In the genomic region with DNA sequence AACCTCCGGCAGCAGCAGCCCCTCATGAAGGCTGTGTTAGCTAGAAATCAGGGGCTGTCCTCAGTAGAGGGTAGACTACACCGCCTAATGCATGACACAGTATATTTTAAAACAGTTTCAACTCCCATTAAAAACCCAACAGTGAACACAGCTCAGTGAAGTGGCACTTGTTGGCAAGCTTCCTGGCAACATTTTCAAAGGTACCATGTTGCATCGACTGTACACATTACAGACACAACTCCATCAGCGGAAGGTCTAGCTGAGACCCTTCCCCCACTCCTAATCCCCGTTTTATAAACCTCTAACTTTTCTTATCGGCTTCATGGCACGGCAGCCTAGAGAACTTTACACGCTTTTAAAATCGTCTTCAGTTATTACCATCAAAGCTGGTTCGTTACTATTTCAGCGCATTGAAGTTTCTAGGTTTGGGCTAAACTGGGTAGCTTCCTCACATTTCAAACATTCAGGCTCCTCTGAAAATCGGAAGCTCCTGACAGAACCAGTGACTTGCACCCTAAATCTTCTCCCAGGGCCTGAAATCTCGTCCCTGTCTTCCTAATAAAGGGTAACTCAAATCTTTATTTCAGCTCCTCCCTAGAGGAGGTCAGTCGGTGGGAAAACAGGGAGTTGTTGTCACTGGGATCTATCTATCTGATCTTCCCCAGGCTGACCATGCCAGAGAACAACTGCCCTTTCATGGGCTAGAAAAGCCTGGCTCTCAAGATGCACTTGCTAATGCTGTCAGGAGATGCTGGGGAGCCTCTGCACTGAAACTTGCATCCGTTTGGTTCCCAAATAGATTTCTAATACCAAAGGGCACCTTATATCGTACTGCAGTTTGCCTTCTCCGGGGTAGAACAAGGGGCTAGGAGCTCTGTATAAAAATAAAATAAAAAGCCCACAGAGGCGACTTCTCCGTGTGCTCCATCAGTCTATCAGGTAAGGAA, we compare ENCODE assay signal across 9 mouse cellular contexts. TPM values are rescaled to one million over a fixed set of nuclear protein-coding genes. Genes with fewer than 3 reads are reported as not detected.
DNase-seq lines count a peak whose midpoint lies in the region; ATAC-seq and TF ChIP-seq lines count a peak whose summit lies in the region.
"Had no signal": no experiment of that assay in that cellular context is flagged by ENCODE, and none has a peak within 500 bp of the region (broad histone marks: within the 10 kb centered on the region; RNA-seq: fewer than 3 reads in every experiment).

No protein-coding gene starts in this region.

- H3K27me3 ChIP-seq in kidney, embryonic 15.5 days: peaks cover 39% of the 10 kb centered on the region
- peaks cover 3% of the 10 kb centered on the region; the same call in 1 of the 2 replicates for H3K27me3 ChIP-seq in kidney, adult 2 months (replicated peaks; ENCODE audit: control insufficient read depth, insufficient read depth, low read length)
- peaks cover 31% of the 10 kb centered on the region for H3K27me3 ChIP-seq in embryonic facial prominence, embryonic 14.5 days (replicated peaks; ENCODE audit: control insufficient read depth, insufficient read depth, low read length)
- H3K27me3 ChIP-seq in intestine, embryonic 14.5 days (replicated peaks; ENCODE audit: control insufficient read depth, insufficient read depth, low read length): peaks cover 35% of the 10 kb centered on the region
- H3K27me3 ChIP-seq in neural tube, embryonic 13.5 days: peaks cover 17% of the 10 kb centered on the region

- H3K4me1 ChIP-seq in kidney, embryonic 15.5 days: peaks cover 18% of the 10 kb centered on the region
- no peaks in the 10 kb centered on the region; the same call in 1 of the 2 replicates for H3K4me1 ChIP-seq in kidney, adult 2 months (ENCODE audit: control insufficient read depth, insufficient read depth, low read length)
- H3K4me1 ChIP-seq in embryonic facial prominence, embryonic 14.5 days (ENCODE audit: control insufficient read depth, insufficient read depth, low read length): peaks cover 5% of the 10 kb centered on the region; the same call in 1 of the 2 replicates
- no peaks in the 10 kb centered on the region for H3K4me1 ChIP-seq in intestine, embryonic 14.5 days (replicated peaks; ENCODE audit: control insufficient read depth, insufficient read depth, low read length)
- H3K4me1 ChIP-seq in neural tube, embryonic 13.5 days (replicated peaks): peaks cover 26% of the 10 kb centered on the region; the same call in 1 of the 2 replicates

- no peaks in the 10 kb centered on the region for H3K9me3 ChIP-seq in kidney, embryonic 15.5 days (replicated peaks)
- H3K9me3 ChIP-seq in embryonic facial prominence, embryonic 14.5 days (ENCODE audit: control insufficient read depth, low read length): no peaks in the 10 kb centered on the region
- H3K9me3 ChIP-seq in intestine, embryonic 14.5 days (ENCODE audit: control insufficient read depth, low read length): no peaks in the 10 kb centered on the region
- no peaks in the 10 kb centered on the region for H3K9me3 ChIP-seq in neural tube, embryonic 13.5 days

- H3K9ac ChIP-seq in kidney, embryonic 15.5 days: no peak overlapping the region
- H3K9ac ChIP-seq in embryonic facial prominence, embryonic 14.5 days (ENCODE audit: low read depth, low read length): no peak overlapping the region
- H3K9ac ChIP-seq in intestine, embryonic 14.5 days (ENCODE audit: low read length): no peak overlapping the region
- peak overlapping the region; percentile 82 for H3K9ac ChIP-seq in neural tube, embryonic 13.5 days

- no peak for DNase-seq in kidney, adult 2 months
- no peak for DNase-seq in embryonic facial prominence, embryonic 14.5 days (ENCODE audit: low spot score)
- DNase-seq in intestine, embryonic 14.5 days (ENCODE audit: low spot score): peak; percentile 54
- no peak for DNase-seq in spleen, adult 12 weeks (ENCODE audit: low spot score)
- DNase-seq in adrenal gland, postnatal 10 days: no peak

- ATAC-seq in kidney, embryonic 15.5 days (replicated peaks; ENCODE audit: low FRiP score): no peak
- no peak for ATAC-seq in embryonic facial prominence, embryonic 14.5 days (ENCODE audit: low read depth)
- ATAC-seq in intestine, embryonic 14.5 days (replicated peaks; ENCODE audit: low FRiP score, low TSS enrichment, low read depth): no peak
- no peak for ATAC-seq in neural tube, embryonic 13.5 days (ENCODE audit: low read depth)
- ATAC-seq in monocyte, adult 5-6 weeks (replicated peaks; ENCODE audit: insufficient number of reproducible peaks, low FRiP score, low TSS enrichment, poor library complexity, severe bottlenecking): no peak

- H3K4me2 ChIP-seq in kidney, embryonic 15.5 days: peak overlapping the region; percentile 93
- H3K4me2 ChIP-seq in embryonic facial prominence, embryonic 14.5 days (ENCODE audit: low read depth, low read length): peak overlapping the region; percentile 96
- peak overlapping the region; percentile 94 for H3K4me2 ChIP-seq in intestine, embryonic 14.5 days (ENCODE audit: low read length)
- peak overlapping the region; percentile 99 for H3K4me2 ChIP-seq in neural tube, embryonic 13.5 days

- TF ChIP-seq POLR2A in kidney, adult 2 months (IDR thresholded peaks at IDR 0.05; ENCODE audit: low read depth, low read length): no peak

- WGBS in kidney, embryonic 15.5 days: 35% methylated on average over 19 of the region's 19 CpGs
- 28% methylated on average over 19 of the region's 19 CpGs for WGBS in kidney, adult 2 months
- WGBS in embryonic facial prominence, embryonic 14.5 days: 37% methylated on average over 19 of the region's 19 CpGs
- 41% methylated on average over 19 of the region's 19 CpGs for WGBS in intestine, embryonic 14.5 days
- 38% methylated on average over 19 of the region's 19 CpGs for WGBS in neural tube, embryonic 13.5 days

- no peak for TF ChIP-seq CTCF in kidney, adult 2 months (conservative IDR thresholded peaks at IDR 0.05; ENCODE audit: insufficient read depth, insufficient read length, low read depth, low read length)

- H3K36me3 ChIP-seq in kidney, embryonic 15.5 days: no peaks in the 10 kb centered on the region
- no peaks in the 10 kb centered on the region for H3K36me3 ChIP-seq in kidney, adult 2 months (ENCODE audit: control insufficient read depth, insufficient read depth, low read length)
- no peaks in the 10 kb centered on the region for H3K36me3 ChIP-seq in embryonic facial prominence, embryonic 14.5 days (ENCODE audit: control insufficient read depth, insufficient read depth, low read length)
- no peaks in the 10 kb centered on the region for H3K36me3 ChIP-seq in intestine, embryonic 14.5 days (ENCODE audit: control insufficient read depth, insufficient read depth, low read length)
- no peaks in the 10 kb centered on the region for H3K36me3 ChIP-seq in neural tube, embryonic 13.5 days
- H3K36me3 ChIP-seq: G1E had no signal

- H3K27ac ChIP-seq in kidney, embryonic 15.5 days: no peak overlapping the region
- no peak overlapping the region for H3K27ac ChIP-seq in kidney, adult 2 months (ENCODE audit: insufficient read depth, low read depth, low read length)
- H3K27ac ChIP-seq in embryonic facial prominence, embryonic 14.5 days (replicated peaks; ENCODE audit: low read depth, low read length): no peak overlapping the region
- no peak overlapping the region for H3K27ac ChIP-seq in intestine, embryonic 14.5 days (ENCODE audit: low read depth)
- H3K27ac ChIP-seq in neural tube, embryonic 13.5 days (replicated peaks): 0 out of 2 replicates have a peak overlapping the region, but pooled peaks have one; percentile 77

- peak overlapping the region; percentile 67 for H3K4me3 ChIP-seq in kidney, embryonic 15.5 days (replicated peaks)
- H3K4me3 ChIP-seq in kidney, adult 2 months (ENCODE audit: insufficient read depth, low read depth, low read length): no peak overlapping the region
- peak overlapping the region; percentile 57 for H3K4me3 ChIP-seq in embryonic facial prominence, embryonic 14.5 days (ENCODE audit: low read depth, low read length)
- H3K4me3 ChIP-seq in intestine, embryonic 14.5 days (ENCODE audit: low read depth, low read length): peak overlapping the region; percentile 54
- H3K4me3 ChIP-seq in neural tube, embryonic 13.5 days: peak overlapping the region; percentile 87

RNA-seq across cellular contexts. Expression of a gene that starts 1.6 kb away (rescaled TPM):
- 2.9 and 3.9 TPM in 2 replicates for polyA plus RNA-seq in kidney, embryonic 15.5 days (2015; fragmentation: Nextera tagmentation; extraction: Ambion mirVana)
- polyA plus RNA-seq in kidney, adult 2 months (2012; rRNA removed): 0.16 and 0.30 TPM in 2 replicates
- polyA plus RNA-seq in embryonic facial prominence, embryonic 14.5 days (2014; fragmentation: Nextera tagmentation; extraction: Ambion mirVana): 3.5 and 4.9 TPM in 2 replicates
- 2.6 and 2.7 TPM in 2 replicates for polyA plus RNA-seq in intestine, embryonic 14.5 days (2014; fragmentation: Nextera tagmentation; extraction: Ambion mirVana)
- polyA plus RNA-seq in neural tube, embryonic 13.5 days (2015; fragmentation: Nextera tagmentation; extraction: Ambion mirVana): 11.3 and 11.9 TPM in 2 replicates
- 1 to 10 TPM; 1.0 to 1.5 TPM for total RNA-seq in adrenal gland, postnatal 10 days (2021)
- not detected in 3 replicates for total RNA-seq in monocyte, adult 5-6 weeks (2017)
- polyA plus RNA-seq: G1E had no signal
